Mouse (Mus musculus) mouse embryonic stem cell (cell line): ENCODE results near the gene Zmynd19.

Experiments
- in situ Hi-C, 2 experiments: fragments of 300-500 bp; cut with MboI; formaldehyde crosslinking; loops; 1 replicate in 1 of 2; 3 replicates in 1 of 2; pipeline ENCODE4 v1.14.3; 2019 to 2020; ENCODE audit warnings: low sequenced_read_pairs in 2 of 2, low pct_unique_long_range_greater_than_20kb in 1 of 2, mixed read lengths in 1 of 2; ENCODE audit not compliant: unreplicated experiment in 1 of 2

The Zmynd19 gene

DNA sequence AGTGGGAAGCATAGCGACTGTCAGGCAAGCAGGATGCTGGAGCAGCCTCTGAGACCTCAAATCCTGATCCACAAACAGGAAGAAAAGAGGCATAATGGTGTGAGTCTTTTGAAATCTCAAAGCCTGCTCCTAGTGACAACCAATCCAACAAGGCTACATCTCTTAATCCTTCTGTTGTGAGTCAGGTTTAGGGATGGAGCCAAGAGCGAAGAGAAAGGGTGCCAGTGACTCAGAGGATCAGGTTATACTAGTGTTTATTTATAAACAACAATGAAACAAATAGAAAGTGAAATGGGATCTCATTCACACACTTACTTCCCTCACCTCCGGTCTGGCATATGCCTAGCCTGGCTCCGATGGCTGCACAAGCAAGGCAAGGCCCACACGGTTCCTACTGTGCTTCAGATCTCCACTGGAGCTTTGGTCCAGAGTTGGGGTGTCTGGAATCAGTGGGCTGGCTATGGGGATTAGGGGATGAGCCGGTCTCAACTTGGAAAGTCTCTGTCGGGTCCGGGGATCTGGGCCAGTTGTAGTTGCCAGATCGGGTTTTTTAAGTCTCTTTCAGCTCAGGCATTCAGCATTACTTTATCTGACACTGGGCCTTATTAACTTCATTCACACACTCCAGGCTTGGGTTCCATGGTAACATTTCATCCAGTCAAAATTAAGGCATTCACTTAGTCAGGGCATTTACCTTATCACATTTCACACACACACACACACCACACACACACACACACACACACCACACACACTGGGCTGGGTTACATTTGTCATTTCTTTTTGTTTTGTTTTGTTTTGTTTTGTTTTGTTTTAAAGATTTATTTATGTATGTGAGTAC, 54.6 kb downstream of the Zmynd19 start:
- in situ Hi-C loops, result no loop called here

DNA sequence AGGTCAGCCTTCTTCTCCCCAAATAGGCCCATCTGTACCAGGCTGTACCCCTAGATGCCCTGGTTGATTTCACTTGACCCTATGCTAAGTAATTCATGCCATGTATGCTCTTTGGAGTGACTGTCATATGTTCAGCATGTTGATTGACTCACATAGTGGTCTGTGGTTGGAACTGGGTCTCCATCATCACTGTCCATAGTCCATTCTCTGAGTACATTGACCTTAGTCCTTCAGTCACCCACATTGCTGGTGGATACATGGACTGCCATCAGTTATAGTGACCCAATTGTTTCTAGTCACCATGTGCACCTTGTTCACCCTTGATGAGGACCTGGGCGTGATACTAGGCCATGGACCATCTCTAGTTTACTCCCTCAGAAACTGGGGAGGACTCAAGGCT, 57.2 kb downstream of the Zmynd19 start:
- in situ Hi-C loops, result no loop called here

DNA sequence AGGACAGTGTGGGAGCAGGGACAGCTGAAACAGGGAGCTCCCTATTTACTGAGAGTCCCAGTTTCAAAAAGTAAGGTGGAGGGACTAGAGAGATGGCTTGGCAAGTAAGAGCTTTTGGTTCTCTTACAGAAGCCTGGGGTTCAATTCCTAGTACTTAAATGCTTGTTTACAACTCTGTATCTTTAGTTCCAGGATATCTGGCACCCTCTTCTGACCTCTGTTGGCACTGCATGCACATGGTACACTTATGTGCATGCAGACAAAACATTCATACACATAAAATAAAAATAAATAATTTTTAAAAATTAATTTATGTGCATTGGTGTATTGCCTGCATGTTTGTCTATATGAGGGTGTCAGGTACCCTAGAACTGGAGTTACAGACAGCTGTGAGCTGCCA, 58.7 kb downstream of the Zmynd19 start:
- in situ Hi-C loops, result no loop called here
